Mouse (Mus musculus) CH12.LX (cell line): ENCODE data around the gene Gm14190. TPM values are rescaled to one million over a fixed set of nuclear protein-coding genes. Genes with fewer than 3 reads are reported as not detected.
"Not testable (repeated sequence)": the region's sequence is repeated elsewhere in the genome, so short reads cannot be mapped to it uniquely, and the experiment has no call there.

Experiments
- DNase-seq: peaks from one replicate; pipeline ENCODE4 v3.0.0-alpha.2; 2013; ENCODE audit errors: extremely low read depth
- H3K27ac ChIP-seq: 2 replicates; pipeline ENCODE4 v1.5.1; 2012; ENCODE audit warnings: low read depth, mild to moderate bottlenecking, control low read depth, moderate library complexity; ENCODE audit not compliant: insufficient read depth
- H3K27me3 ChIP-seq: replicated peaks from 2 replicates; pipeline ENCODE3; 2012; ENCODE audit warnings: inconsistent platforms
- H3K36me3 ChIP-seq, 2 experiments: replicated peaks in 1 of 2; 2 replicates each; pipeline versions ENCODE3 to v1.6.1; 2012; ENCODE audit warnings: inconsistent platforms in 1 of 2, low read length in 1 of 2, mild to moderate bottlenecking in 1 of 2, mixed read lengths in 1 of 2, moderate library complexity in 1 of 2; ENCODE audit not compliant: control insufficient read depth in 1 of 2, insufficient read depth in 1 of 2
- H3K4me1 ChIP-seq, 2 experiments: 2 replicates each; pipeline ENCODE4 v1.6.1; 2012; ENCODE audit warnings: inconsistent platforms in 1 of 2, moderate library complexity in 1 of 2; ENCODE audit not compliant: insufficient read depth in 2 of 2, control insufficient read depth in 1 of 2
- H3K4me2 ChIP-seq: 2 replicates; pipeline ENCODE4 v1.6.1; 2012; ENCODE audit warnings: low read depth, mild to moderate bottlenecking, control low read depth; ENCODE audit not compliant: poor library complexity, insufficient read depth, severe bottlenecking
- H3K4me3 ChIP-seq, 3 experiments: fragments of 150-350 bp in 1 of 3; sonication (generic) in 1 of 3; replicated peaks in 1 of 3; 2 replicates each; pipeline versions ENCODE3 to v1.5.1; 2011 to 2012; ENCODE audit warnings: low read depth in 2 of 3, low read length in 2 of 3, mild to moderate bottlenecking in 2 of 3, moderate library complexity in 2 of 3, control low read depth in 1 of 3, improper control_type of control experiment in 1 of 3, inconsistent platforms in 1 of 3, mixed read lengths in 1 of 3; ENCODE audit not compliant: poor library complexity in 1 of 3
- H3K79me2 ChIP-seq: replicated peaks from 2 replicates; pipeline ENCODE4 v1.6.1; 2012; ENCODE audit warnings: mild to moderate bottlenecking, moderate library complexity; ENCODE audit not compliant: control insufficient read depth, poor library complexity, insufficient read depth, severe bottlenecking; ENCODE audit errors: extremely low read depth
- H3K9ac ChIP-seq: 2 replicates; pipeline ENCODE4 v1.6.1; 2012; ENCODE audit warnings: low read depth, mild to moderate bottlenecking, control low read depth, moderate library complexity; ENCODE audit not compliant: insufficient read depth
- H3K9me3 ChIP-seq: replicated peaks from 2 replicates; pipeline ENCODE3; 2012; ENCODE audit warnings: low read length, inconsistent platforms, mixed read lengths
- CHD2 ChIP-seq: IDR thresholded peaks from 2 replicates; pipeline ENCODE4 v1.6.1; 2011; ENCODE audit warnings: low read length, improper control_type of control experiment
- EP300 ChIP-seq: IDR thresholded peaks from 2 replicates; pipeline ENCODE4 v1.6.1; 2011; ENCODE audit warnings: low read length, improper control_type of control experiment
- ETS1 ChIP-seq: conservative IDR thresholded peaks from 2 replicates; pipeline ENCODE4 v1.6.1; 2012; ENCODE audit warnings: low read depth, mild to moderate bottlenecking, inconsistent platforms, low read length, improper control_type of control experiment, moderate library complexity
- GABPA ChIP-seq: IDR thresholded peaks from 2 replicates; pipeline ENCODE4 v1.6.1; 2012; ENCODE audit warnings: low read depth, low read length, improper control_type of control experiment, inconsistent platforms; ENCODE audit not compliant: insufficient replicate concordance
- JUND ChIP-seq: conservative IDR thresholded peaks from 2 replicates; pipeline ENCODE4 v1.6.1; 2011; ENCODE audit warnings: low read depth, low read length, improper control_type of control experiment
- KAT2A ChIP-seq: IDR thresholded peaks from 2 replicates; pipeline ENCODE4 v1.6.1; 2012; ENCODE audit warnings: low read length, improper control_type of control experiment, inconsistent platforms; ENCODE audit not compliant: insufficient replicate concordance
- MXI1 ChIP-seq: IDR thresholded peaks from 2 replicates; pipeline ENCODE4 v1.6.1; 2011; ENCODE audit warnings: mild to moderate bottlenecking, low read depth, low read length, improper control_type of control experiment
- NRF1 ChIP-seq: IDR thresholded peaks from 2 replicates; pipeline ENCODE4 v1.6.1; 2014; ENCODE audit warnings: low read depth, mild to moderate bottlenecking, inconsistent platforms, low read length, improper control_type of control experiment, moderate library complexity
- PAX5 ChIP-seq: IDR thresholded peaks from 2 replicates; pipeline ENCODE4 v1.6.1; 2012; ENCODE audit warnings: low read length, inconsistent platforms, mixed read lengths
- POLR2A ChIP-seq: IDR thresholded peaks from 2 replicates; pipeline ENCODE4 v1.6.1; 2011; ENCODE audit warnings: low read depth, mild to moderate bottlenecking, improper control_type of control experiment, low read length
- RAD21 ChIP-seq: IDR thresholded peaks from 2 replicates; pipeline ENCODE4 v1.6.1; 2011; ENCODE audit warnings: low read depth, mild to moderate bottlenecking, low read length, improper control_type of control experiment, moderate library complexity
- TBP ChIP-seq: conservative IDR thresholded peaks from 2 replicates; pipeline ENCODE4 v1.6.1; 2011; ENCODE audit warnings: low read depth, low read length, improper control_type of control experiment
- TCF12 ChIP-seq: IDR thresholded peaks from 2 replicates; pipeline ENCODE4 v1.6.1; 2014; ENCODE audit warnings: low read depth, mild to moderate bottlenecking, inconsistent platforms, low read length, improper control_type of control experiment
- UBTF ChIP-seq: IDR thresholded peaks from 2 replicates; pipeline ENCODE4 v1.6.1; 2012; ENCODE audit warnings: low read depth, mild to moderate bottlenecking, inconsistent platforms, low read length, improper control_type of control experiment, moderate library complexity
- USF2 ChIP-seq: conservative IDR thresholded peaks from 2 replicates; pipeline ENCODE4 v1.6.1; 2011; ENCODE audit warnings: low read depth, low read length, improper control_type of control experiment
- dilution Hi-C: fragments of 300-500 bp; cut with MboI; formaldehyde crosslinking; loops from 2 replicates; pipeline ENCODE4 v1.14.3; 2020; ENCODE audit warnings: low sequenced_read_pairs; ENCODE audit not compliant: extremely low pct_unique_long_range_greater_than_20kb, extremely low pct_ligation_motif_present
- in situ Hi-C: fragments of 300-500 bp; cut with MboI; formaldehyde crosslinking; loops from 3 replicates; pipeline ENCODE4 v1.14.3; 2019; ENCODE audit warnings: low sequenced_read_pairs, low pct_ligation_motif_present, low pct_unique_long_range_greater_than_20kb, mixed read lengths
- polyA plus RNA-seq: library from polyadenylated mRNA; unstranded; fragments of >175 nt; gene quantifications from 2 replicates; pipeline ENCODE4 v1.2.1, GENCODE M21; 2012; ENCODE audit warnings: low read depth; ENCODE audit not compliant: insufficient read length
- total RNA-seq, 2 experiments: library from RNA; depleted of rRNA; stranded (reverse); fragments of 300-350 nt in 1 of 2; fragments of >200 nt in 1 of 2; gene quantifications; 2 replicates each; pipeline ENCODE4 v1.2.3; 2012 to 2014

Gm14190 gene
- total and polyA plus RNA-seq, 3 experiments, result not detected

DNA sequence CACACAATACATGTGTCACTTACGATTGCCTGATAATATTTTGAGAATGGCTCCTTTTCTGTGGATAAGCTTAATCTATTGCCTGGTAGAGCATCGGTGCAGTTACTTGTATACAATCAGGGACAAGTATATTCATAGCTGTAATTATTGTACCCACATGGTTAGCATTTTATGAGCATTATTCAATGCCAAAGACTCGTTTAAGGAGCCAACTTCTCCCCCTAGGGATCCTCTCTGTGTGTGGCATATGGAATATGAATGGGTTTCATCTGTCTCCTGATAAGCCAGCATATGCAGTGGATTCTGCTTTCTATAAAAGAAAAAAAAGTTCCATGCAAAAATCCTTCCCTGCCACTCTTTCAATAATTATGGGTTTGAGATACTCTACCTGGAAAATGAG, 46.2 kb downstream of the Gm14190 start:
- Histone ChIP-seq H3K79me2 (no peaks in the 10 kb centered on the region), H3K9me3 (no peaks in the 10 kb centered on the region), H3K4me3 (no peak overlapping the region), H3K4me1 (peaks cover 0 to 5% of the 10 kb centered on the region in 2 experiments; a peak in 1 of 4 replicates), H3K4me2 (no peak overlapping the region), H3K9ac (no peak overlapping the region), H3K27ac (no peak overlapping the region), H3K36me3 (no peaks in the 10 kb centered on the region), H3K27me3 (peaks cover 69% of the 10 kb centered on the region)
- DNase-seq, result no peak
- dilution Hi-C loops, result no loop called here
- in situ Hi-C loops, result no loop called here
- TF ChIP-seq POLR2A, result no peak
- TF ChIP-seq CHD2, result no peak
- TF ChIP-seq USF2, result no peak
- no peak for TF ChIP-seq TCF12
- TF ChIP-seq EP300, result no peak
- TF ChIP-seq KAT2A, result no peak
- TF ChIP-seq JUND, result no peak
- no peak for TF ChIP-seq TBP
- no peak for TF ChIP-seq UBTF
- no peak for TF ChIP-seq GABPA

DNA sequence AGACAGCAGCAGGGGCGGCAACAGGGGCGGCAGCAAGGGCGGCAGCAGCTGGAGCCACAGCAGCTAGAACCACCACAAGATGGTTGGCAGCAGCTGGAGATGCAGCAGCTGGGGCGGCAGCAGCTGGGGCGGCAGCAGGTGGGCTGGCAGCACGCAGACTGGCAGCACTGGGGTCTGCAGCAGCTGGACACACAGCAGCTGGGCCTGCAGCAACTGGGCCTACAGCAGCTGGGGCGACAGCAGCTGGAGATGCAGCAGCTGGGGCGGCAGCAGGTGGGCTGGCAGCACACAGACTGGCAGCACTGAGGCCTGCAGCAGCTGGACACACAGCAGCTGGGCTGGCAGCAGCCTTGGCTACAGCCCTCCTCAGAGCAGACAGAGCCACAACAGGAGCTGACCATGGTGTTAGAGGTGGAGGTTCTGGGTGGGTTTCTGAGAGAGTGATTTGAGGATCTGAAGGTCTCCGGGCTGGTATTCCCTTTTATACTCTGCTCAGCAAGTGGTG, 46.9 kb downstream of the Gm14190 start, which contains the start of gene Krtap4-7:
Gene Krtap4-7, minus strand, starts transcription at position 455 of the 505 bp plus-strand sequence.
- H3K27ac ChIP-seq, dilution Hi-C loops, H3K36me3 ChIP-seq, H3K9ac ChIP-seq, H3K9me3 ChIP-seq, in situ Hi-C loops, H3K4me1 ChIP-seq, H3K4me3 ChIP-seq, DNase-seq, H3K4me2 ChIP-seq, H3K79me2 ChIP-seq: not testable (repeated sequence)
- H3K27me3 ChIP-seq, result peaks cover 69% of the 10 kb centered on the region

DNA sequence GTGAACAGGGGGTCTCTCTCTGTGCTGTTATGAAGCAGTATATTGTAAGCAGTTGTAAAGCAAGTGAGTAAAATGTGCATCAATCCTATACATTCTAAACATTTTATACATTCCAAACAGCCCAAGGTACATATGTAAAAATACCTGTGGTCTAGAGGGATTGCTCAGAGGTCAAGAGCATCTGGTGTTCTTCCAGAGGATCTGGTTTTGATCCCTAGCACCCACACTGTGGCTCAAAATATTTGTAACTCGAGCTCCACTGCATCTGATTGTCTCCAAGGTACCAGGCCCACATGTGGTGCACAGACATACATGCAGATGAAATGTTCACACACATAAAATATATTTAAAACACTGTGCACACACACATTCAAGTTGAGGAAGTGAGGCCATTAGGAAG, 49.6 kb downstream of the Gm14190 start:
- no peak for DNase-seq
- peaks cover 72% of the 10 kb centered on the region for H3K27me3 ChIP-seq
- H3K4me1 ChIP-seq, result peaks cover 0 to 5% of the 10 kb centered on the region in 2 experiments; a peak in 1 of 4 replicates
- no peaks in the 10 kb centered on the region for H3K9me3 ChIP-seq
- TF ChIP-seq PAX5, result no peak
- no peak for TF ChIP-seq NRF1
- TF ChIP-seq RAD21, result no peak
- no peak for TF ChIP-seq JUND
- TF ChIP-seq MXI1, result no peak
- TF ChIP-seq ETS1, result no peak
- no peak for TF ChIP-seq TBP
- TF ChIP-seq EP300, result no peak
- H3K4me2 ChIP-seq, result no peak overlapping the region
- in situ Hi-C loops (no loop called here), dilution Hi-C loops (no loop called here)
- no peaks in the 10 kb centered on the region for H3K36me3 ChIP-seq
- no peak overlapping the region for H3K9ac ChIP-seq
- no peak overlapping the region for H3K4me3 ChIP-seq
- no peaks in the 10 kb centered on the region for H3K79me2 ChIP-seq
- H3K27ac ChIP-seq, result no peak overlapping the region

Other genes with a start within 250 kb of the Gm14190 start
Only the 20 nearest of the 39 such genes appear.
- gene Krtap1-5, start 109.7 kb downstream of the Gm14190 start, total RNA-seq (2012; rRNA removed), result not detected in 2 replicates
- gene Krtap1-5, start 109.7 kb downstream of the Gm14190 start, total RNA-seq (2014; rRNA removed), result not detected in 2 replicates
- gene Krtap1-5, start 109.7 kb downstream of the Gm14190 start, polyA plus RNA-seq, result not detected in 2 replicates
- gene Krtap1-4, start 107.1 kb downstream of the Gm14190 start, total RNA-seq (2012; rRNA removed), result not detected in 2 replicates
- not detected in 2 replicates for gene Krtap1-4, start 107.1 kb downstream of the Gm14190 start, total RNA-seq (2014; rRNA removed)
- gene Krtap1-4, start 107.1 kb downstream of the Gm14190 start, polyA plus RNA-seq, result not detected in 2 replicates
- gene Krtap1-3, start 99.4 kb downstream of the Gm14190 start, total RNA-seq (2012; rRNA removed), result not detected in 2 replicates
- not detected in 2 replicates for gene Krtap1-3, start 99.4 kb downstream of the Gm14190 start, total RNA-seq (2014; rRNA removed)
- not detected in 2 replicates for gene Krtap1-3, start 99.4 kb downstream of the Gm14190 start, polyA plus RNA-seq
- not detected in 2 replicates for gene Krtap9-3, start 92.6 kb downstream of the Gm14190 start, total RNA-seq (2012; rRNA removed)
- gene Krtap9-3, start 92.6 kb downstream of the Gm14190 start, total RNA-seq (2014; rRNA removed), result not detected in 2 replicates
- not detected in 2 replicates for gene Krtap9-3, start 92.6 kb downstream of the Gm14190 start, polyA plus RNA-seq
- gene Gm11938, start 87.4 kb downstream of the Gm14190 start, total RNA-seq (2012; rRNA removed), result not detected in 2 replicates
- gene Gm11938, start 87.4 kb downstream of the Gm14190 start, total RNA-seq (2014; rRNA removed), result not detected in 2 replicates
- gene Gm11938, start 87.4 kb downstream of the Gm14190 start, polyA plus RNA-seq, result not detected in 2 replicates
- gene Gm11937, start 80.6 kb downstream of the Gm14190 start, total RNA-seq (2012; rRNA removed), result not detected in 2 replicates
- not detected in 2 replicates for gene Gm11937, start 80.6 kb downstream of the Gm14190 start, total RNA-seq (2014; rRNA removed)
- not detected in 2 replicates for gene Gm11937, start 80.6 kb downstream of the Gm14190 start, polyA plus RNA-seq
- not detected in 2 replicates for gene Krtap2-4, start 75.9 kb downstream of the Gm14190 start, total RNA-seq (2012; rRNA removed)
- not detected in 2 replicates for gene Krtap2-4, start 75.9 kb downstream of the Gm14190 start, total RNA-seq (2014; rRNA removed)
- gene Krtap2-4, start 75.9 kb downstream of the Gm14190 start, polyA plus RNA-seq, result not detected in 2 replicates
- not detected in 2 replicates for gene Gm11562, start 70.3 kb downstream of the Gm14190 start, total RNA-seq (2012; rRNA removed)
- gene Gm11562, start 70.3 kb downstream of the Gm14190 start, total RNA-seq (2014; rRNA removed), result not detected in 2 replicates
- gene Gm11562, start 70.3 kb downstream of the Gm14190 start, polyA plus RNA-seq, result not detected in 2 replicates
- gene Krtap4-1, start 62.5 kb downstream of the Gm14190 start, total RNA-seq (2012; rRNA removed), result not detected in 2 replicates
- gene Krtap4-1, start 62.5 kb downstream of the Gm14190 start, total RNA-seq (2014; rRNA removed), result not detected in 2 replicates
- gene Krtap4-1, start 62.5 kb downstream of the Gm14190 start, polyA plus RNA-seq, result not detected in 2 replicates
- gene Krtap4-2, start 55.7 kb downstream of the Gm14190 start, total RNA-seq (2012; rRNA removed), result not detected in 2 replicates
- not detected in 2 replicates for gene Krtap4-2, start 55.7 kb downstream of the Gm14190 start, total RNA-seq (2014; rRNA removed)
- gene Krtap4-2, start 55.7 kb downstream of the Gm14190 start, polyA plus RNA-seq, result not detected in 2 replicates
- gene Krtap4-7, start 46.7 kb downstream of the Gm14190 start, total RNA-seq (2012; rRNA removed), result not detected in 2 replicates
- not detected in 2 replicates for gene Krtap4-7, start 46.7 kb downstream of the Gm14190 start, total RNA-seq (2014; rRNA removed)
- gene Krtap4-7, start 46.7 kb downstream of the Gm14190 start, polyA plus RNA-seq, result not detected in 2 replicates
- gene Gm11555, start 40.5 kb downstream of the Gm14190 start, total RNA-seq (2012; rRNA removed), result not detected in 2 replicates
- not detected in 2 replicates for gene Gm11555, start 40.5 kb downstream of the Gm14190 start, total RNA-seq (2014; rRNA removed)
- gene Gm11555, start 40.5 kb downstream of the Gm14190 start, polyA plus RNA-seq, result not detected in 2 replicates
- not detected in 2 replicates for gene Gm11563, start 31.8 kb downstream of the Gm14190 start, total RNA-seq (2012; rRNA removed)
- gene Gm11563, start 31.8 kb downstream of the Gm14190 start, total RNA-seq (2014; rRNA removed), result not detected in 2 replicates
- not detected in 2 replicates for gene Gm11563, start 31.8 kb downstream of the Gm14190 start, polyA plus RNA-seq
- not detected in 2 replicates for gene Krtap4-6, start 24.8 kb downstream of the Gm14190 start, total RNA-seq (2012; rRNA removed)
- not detected in 2 replicates for gene Krtap4-6, start 24.8 kb downstream of the Gm14190 start, total RNA-seq (2014; rRNA removed)
- not detected in 2 replicates for gene Krtap4-6, start 24.8 kb downstream of the Gm14190 start, polyA plus RNA-seq
- not detected in 2 replicates for gene Gm14180, start 43.5 kb upstream of the Gm14190 start, total RNA-seq (2012; rRNA removed)
- gene Gm14180, start 43.5 kb upstream of the Gm14190 start, total RNA-seq (2014; rRNA removed), result not detected in 2 replicates
- not detected in 2 replicates for gene Gm14180, start 43.5 kb upstream of the Gm14190 start, polyA plus RNA-seq
- not detected in 2 replicates for gene Gm11595, start 82.2 kb upstream of the Gm14190 start, total RNA-seq (2012; rRNA removed)
- not detected in 2 replicates for gene Gm11595, start 82.2 kb upstream of the Gm14190 start, total RNA-seq (2014; rRNA removed)
- not detected in 2 replicates for gene Gm11595, start 82.2 kb upstream of the Gm14190 start, polyA plus RNA-seq
- gene Krtap4-8, start 90.0 kb upstream of the Gm14190 start, total RNA-seq (2012; rRNA removed), result not detected in 2 replicates
- gene Krtap4-8, start 90.0 kb upstream of the Gm14190 start, total RNA-seq (2014; rRNA removed), result not detected in 2 replicates
- gene Krtap4-8, start 90.0 kb upstream of the Gm14190 start, polyA plus RNA-seq, result not detected in 2 replicates
- gene Krtap4-9, start 94.5 kb upstream of the Gm14190 start, total RNA-seq (2012; rRNA removed), result not detected in 2 replicates
- gene Krtap4-9, start 94.5 kb upstream of the Gm14190 start, total RNA-seq (2014; rRNA removed), result not detected in 2 replicates
- gene Krtap4-9, start 94.5 kb upstream of the Gm14190 start, polyA plus RNA-seq, result not detected in 2 replicates
- not detected in 2 replicates for gene Gm11596, start 102.7 kb upstream of the Gm14190 start, total RNA-seq (2012; rRNA removed)
- not detected in 2 replicates for gene Gm11596, start 102.7 kb upstream of the Gm14190 start, total RNA-seq (2014; rRNA removed)
- gene Gm11596, start 102.7 kb upstream of the Gm14190 start, polyA plus RNA-seq, result not detected in 2 replicates
- not detected in 2 replicates for gene Gm11569, start 108.2 kb upstream of the Gm14190 start, total RNA-seq (2012; rRNA removed)
- not detected in 2 replicates for gene Gm11569, start 108.2 kb upstream of the Gm14190 start, total RNA-seq (2014; rRNA removed)
- not detected in 2 replicates for gene Gm11569, start 108.2 kb upstream of the Gm14190 start, polyA plus RNA-seq